Mouse (Mus musculus) right cerebral cortex, postnatal 14 days (tissue): ENCODE results near the gene Wdr74.

Experiments used
- DNase-seq: peaks from one replicate; pipeline ENCODE4 v3.0.0; 2022

Gene Wdr74

GRCm38 (mm10) chr19:8747368-8747767 lies 11.7 kb downstream of the Wdr74 start:
- DNase-seq = no peak

- DNase-seq = no peak
These were observed 20.0 kb downstream of the Wdr74 start for GRCm38 (mm10) chr19:8755652-8756051.

- peak; percentile 93 for DNase-seq
These were observed 21.2 kb downstream of the Wdr74 start, which contains the start of gene Nxf1 for GRCm38 (mm10) chr19:8756635-8757387. Gene Nxf1, plus strand, starts transcription at chr19:8757073.

- DNase-seq = no peak
These were observed 21.9 kb downstream of the Wdr74 start for GRCm38 (mm10) chr19:8757471-8757998.

GRCm38 (mm10) chr19:8758899-8759298 lies 23.3 kb downstream of the Wdr74 start:
- no peak for DNase-seq

- no peak for DNase-seq
These were observed 25.1 kb downstream of the Wdr74 start for GRCm38 (mm10) chr19:8760757-8761156.

- no peak for DNase-seq
These were observed 27.6 kb downstream of the Wdr74 start for GRCm38 (mm10) chr19:8763276-8763675.

GRCm38 (mm10) chr19:8765562-8765961 lies 29.9 kb downstream of the Wdr74 start:
- no peak for DNase-seq

- peak; percentile 80 for DNase-seq
These were observed 35.1 kb downstream of the Wdr74 start, which contains the start of gene Tmem223 for GRCm38 (mm10) chr19:8770567-8771270. Gene Tmem223, plus strand, starts transcription at chr19:8770996.

GRCm38 (mm10) chr19:8772996-8773395 lies 37.4 kb downstream of the Wdr74 start:
- DNase-seq = no peak

GRCm38 (mm10) chr19:8773409-8773808 lies 37.8 kb downstream of the Wdr74 start:
- no peak for DNase-seq

- peak; percentile 95 for DNase-seq
These were observed 38.6 kb downstream of the Wdr74 start, which contains the start of gene Tmem179b for GRCm38 (mm10) chr19:8774086-8774835. Gene Tmem179b, minus strand, starts transcription at chr19:8774467.

- no peak for DNase-seq
These were observed 39.4 kb downstream of the Wdr74 start for GRCm38 (mm10) chr19:8774951-8775421.

GRCm38 (mm10) chr19:8786008-8786781 lies 50.6 kb downstream of the Wdr74 start, which contains the start of gene Taf6l:
Gene Taf6l, minus strand, starts transcription at chr19:8786417.
- DNase-seq = peak; percentile 88

GRCm38 (mm10) chr19:8788521-8788920 lies 52.9 kb downstream of the Wdr74 start:
- no peak for DNase-seq

GRCm38 (mm10) chr19:8789171-8789570 lies 53.5 kb downstream of the Wdr74 start:
- DNase-seq = no peak

- DNase-seq = no peak
These were observed 54.5 kb downstream of the Wdr74 start for GRCm38 (mm10) chr19:8790171-8790570.
